Mouse (Mus musculus) lung, embryonic 14.5 days (tissue): ENCODE measurements around the gene 9330182L06Rik. TPM values are rescaled to one million over a fixed set of nuclear protein-coding genes. Genes with fewer than 3 reads are reported as not detected.

Experiments used
- ATAC-seq: fragments of 200-750 bp; cut with Nextera tagmentation; 2 replicates; pipeline ENCODE4 v1.8.0; 2017; ENCODE audit warnings: mild to moderate bottlenecking, moderate TSS enrichment, moderate library complexity; ENCODE audit not compliant: insufficient read depth
- DNase-seq: peaks from one replicate; pipeline ENCODE4 v3.0.0-alpha.2; 2015
- H3K27ac ChIP-seq: fragments of 300-500 bp; sonication (generic); 2 replicates; pipeline ENCODE4 v1.5.1; 2014; ENCODE audit warnings: low read depth, mild to moderate bottlenecking, moderate library complexity
- H3K27me3 ChIP-seq: fragments of 300-500 bp; sonication (generic); 2 replicates; pipeline ENCODE4 v1.6.1; 2014; ENCODE audit warnings: low read length, control low read depth; ENCODE audit not compliant: insufficient read depth
- H3K36me3 ChIP-seq: fragments of 300-500 bp; sonication (generic); 2 replicates; pipeline ENCODE4 v1.6.1; 2014; ENCODE audit warnings: control low read depth; ENCODE audit not compliant: insufficient read depth
- H3K4me1 ChIP-seq: fragments of 300-500 bp; sonication (generic); 2 replicates; pipeline ENCODE4 v1.6.1; 2014; ENCODE audit warnings: antibody characterized with exemption, control low read depth; ENCODE audit not compliant: insufficient read depth
- H3K4me2 ChIP-seq: fragments of 300-500 bp; sonication (generic); 2 replicates; pipeline ENCODE4 v1.6.1; 2014; ENCODE audit warnings: mild to moderate bottlenecking
- H3K4me3 ChIP-seq: fragments of 300-500 bp; sonication (generic); 2 replicates; pipeline ENCODE4 v1.5.1; 2014; ENCODE audit warnings: low read depth, low read length
- H3K9ac ChIP-seq: fragments of 300-500 bp; sonication (generic); 2 replicates; pipeline ENCODE4 v1.6.1; 2014
- H3K9me3 ChIP-seq: fragments of 300-500 bp; sonication (generic); 2 replicates; pipeline ENCODE4 v1.6.1; 2016; ENCODE audit warnings: low read depth, low read length, control low read depth
- CTCF ChIP-seq: IDR thresholded peaks from 2 replicates; pipeline ENCODE4 v1.5.1; 2016; ENCODE audit warnings: antibody characterized with exemption, low read depth
- WGBS: fragments of 180-500 bp; shearing (Covaris S2); extraction: QIAGEN DNeasy Blood & Tissue Kit; methylation state at CpG from one replicate; pipeline ENCODE4 v1.1.7; 2014; 5-methylcytosine and 5-hydroxymethylcytosine counted together
- polyA plus RNA-seq: library from polyadenylated mRNA; unstranded; fragments of >200 nt; fragmentation: Nextera tagmentation; extraction: Ambion mirVana; gene quantifications from 2 replicates; pipeline ENCODE4 v1.2.1, GENCODE M21; 2014

9330182L06Rik gene
- polyA plus RNA-seq, 1 experiment from 2014 or later: 2.0 TPM

DNA sequence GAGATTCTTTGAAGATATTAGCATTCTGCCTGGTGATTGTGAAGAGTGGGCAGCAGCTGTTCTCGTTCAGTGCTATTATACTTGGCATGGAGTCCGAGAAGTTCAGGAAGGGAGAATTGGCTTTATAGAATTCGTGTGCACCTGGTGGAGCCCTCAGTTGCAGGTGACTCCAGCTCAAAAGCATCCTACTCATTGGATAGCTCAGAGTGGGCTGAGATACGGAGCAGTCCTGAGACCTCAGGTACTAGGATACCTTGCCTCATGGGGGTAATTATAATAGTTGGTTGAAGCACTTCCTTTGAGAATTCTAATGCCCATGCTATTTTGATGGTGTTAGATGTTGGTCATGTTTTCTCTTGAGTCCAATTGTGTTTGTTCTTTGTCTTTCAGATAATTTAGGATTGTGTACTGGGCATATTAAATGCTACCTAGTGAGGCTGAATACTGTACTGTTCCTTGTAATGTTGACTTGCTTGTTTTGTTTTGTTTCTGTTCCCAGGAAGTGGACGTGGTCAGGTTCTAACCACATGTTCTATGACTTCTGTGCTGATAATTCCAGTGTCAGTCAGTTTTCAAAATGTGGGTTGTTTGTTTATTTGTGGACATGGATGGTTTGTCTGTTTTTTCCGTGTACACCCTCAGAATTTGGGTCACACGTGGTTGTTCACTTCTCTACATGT lies 96.2 kb downstream of the 9330182L06Rik start:
- H3K27me3 ChIP-seq: no peaks in the 10 kb centered on the region
- no peaks in the 10 kb centered on the region for H3K9me3 ChIP-seq
- H3K4me3 ChIP-seq: no peak overlapping the region
- H3K27ac ChIP-seq: no peak overlapping the region
- TF ChIP-seq CTCF: no peak
- H3K4me2 ChIP-seq: no peak overlapping the region
- ATAC-seq (no peak), DNase-seq (no peak)
- no peaks in the 10 kb centered on the region for H3K36me3 ChIP-seq
- no peaks in the 10 kb centered on the region for H3K4me1 ChIP-seq
- H3K9ac ChIP-seq: no peak overlapping the region
- 72% methylated on average over 7 of the region's 7 CpGs for WGBS

DNA sequence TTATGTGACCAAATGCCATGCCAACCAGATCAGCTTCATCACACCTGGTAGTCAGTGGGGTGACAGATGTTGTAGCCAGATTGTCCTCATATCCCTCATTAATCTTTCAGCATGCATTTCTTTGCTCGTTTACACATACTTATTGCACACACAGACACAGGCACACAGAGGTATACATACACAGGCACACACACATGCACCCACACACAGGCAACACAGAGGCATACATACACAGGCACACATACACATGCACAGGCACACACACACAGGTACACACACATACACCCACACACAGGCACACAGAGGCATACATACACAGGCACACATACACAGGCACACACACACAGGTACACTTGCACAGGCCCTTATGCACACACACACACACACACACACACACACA lies 99.0 kb downstream of the 9330182L06Rik start:
- Histone ChIP-seq H3K9ac (no peak overlapping the region), H3K9me3 (no peaks in the 10 kb centered on the region), H3K27ac (no peak overlapping the region), H3K4me1 (no peaks in the 10 kb centered on the region), H3K27me3 (no peaks in the 10 kb centered on the region), H3K36me3 (no peaks in the 10 kb centered on the region), H3K4me2 (no peak overlapping the region), H3K4me3 (no peak overlapping the region)
- DNase-seq (no peak), ATAC-seq (no peak)
- WGBS: 56% methylated on average over 1 of the region's 1 CpGs
- TF ChIP-seq CTCF: no peak

GRCm38 (mm10) chr5:9367920-9368692 lies 102.2 kb downstream of the 9330182L06Rik start:
- TF ChIP-seq CTCF: no peak
- WGBS: 60% methylated on average over 11 of the region's 11 CpGs
- Histone ChIP-seq H3K4me2 (no peak overlapping the region), H3K36me3 (no peaks in the 10 kb centered on the region), H3K27ac (no peak overlapping the region), H3K4me3 (no peak overlapping the region), H3K9me3 (no peaks in the 10 kb centered on the region), H3K27me3 (no peaks in the 10 kb centered on the region), H3K9ac (no peak overlapping the region), H3K4me1 (no peaks in the 10 kb centered on the region)
- ATAC-seq (no peak), DNase-seq (no peak)

DNA sequence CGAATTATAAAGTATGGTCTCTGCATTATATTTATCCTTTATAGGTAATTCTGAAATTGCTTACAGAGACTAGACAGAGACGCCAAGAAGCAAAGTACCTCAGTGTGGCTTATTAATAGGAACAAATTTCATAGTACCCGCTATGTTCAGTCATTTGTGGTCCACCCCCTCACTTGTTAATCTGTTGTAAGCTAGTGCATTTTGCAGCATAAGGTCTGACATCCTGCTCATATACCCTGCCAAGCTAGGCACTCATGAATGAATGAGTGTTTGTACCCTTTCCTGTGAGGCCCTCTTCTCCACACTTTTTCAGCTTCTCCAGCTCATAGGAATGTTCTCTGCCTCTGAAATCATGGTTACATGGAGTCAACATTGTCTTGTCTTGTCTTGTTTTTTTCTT lies 105.2 kb downstream of the 9330182L06Rik start:
- no peak for TF ChIP-seq CTCF
- H3K4me2 ChIP-seq: no peak overlapping the region
- DNase-seq (no peak), ATAC-seq (no peak)
- no peak overlapping the region for H3K4me3 ChIP-seq
- H3K27me3 ChIP-seq: no peaks in the 10 kb centered on the region
- H3K27ac ChIP-seq: no peak overlapping the region
- WGBS: 87% methylated on average over 3 of the region's 3 CpGs
- H3K9ac ChIP-seq: no peak overlapping the region
- no peaks in the 10 kb centered on the region for H3K4me1 ChIP-seq
- H3K36me3 ChIP-seq: no peaks in the 10 kb centered on the region
- H3K9me3 ChIP-seq: no peaks in the 10 kb centered on the region

- H3K9me3 ChIP-seq: no peaks in the 10 kb centered on the region
- no peak overlapping the region for H3K4me2 ChIP-seq
- H3K4me3 ChIP-seq: no peak overlapping the region
- H3K27me3 ChIP-seq: no peaks in the 10 kb centered on the region
- TF ChIP-seq CTCF: no peak
- ATAC-seq (no peak), DNase-seq (no peak)
- 71% methylated on average over 4 of the region's 4 CpGs for WGBS
- no peak overlapping the region for H3K9ac ChIP-seq
- H3K27ac ChIP-seq: no peak overlapping the region
- H3K4me1 ChIP-seq: no peaks in the 10 kb centered on the region
- H3K36me3 ChIP-seq: no peaks in the 10 kb centered on the region
These were observed 107.4 kb downstream of the 9330182L06Rik start for GRCm38 (mm10) chr5:9373341-9373740.

GRCm38 (mm10) chr5:9389968-9390367 lies 124.0 kb downstream of the 9330182L06Rik start:
- Histone ChIP-seq H3K9me3 (no peaks in the 10 kb centered on the region), H3K36me3 (no peaks in the 10 kb centered on the region), H3K9ac (no peak overlapping the region), H3K27me3 (no peaks in the 10 kb centered on the region), H3K4me1 (no peaks in the 10 kb centered on the region), H3K4me3 (no peak overlapping the region), H3K4me2 (no peak overlapping the region), H3K27ac (no peak overlapping the region)
- no peak for TF ChIP-seq CTCF
- ATAC-seq (no peak), DNase-seq (no peak)
- WGBS: 73% methylated on average over 7 of the region's 7 CpGs

- Histone ChIP-seq H3K36me3 (no peaks in the 10 kb centered on the region), H3K4me2 (no peak overlapping the region), H3K4me1 (no peaks in the 10 kb centered on the region), H3K4me3 (no peak overlapping the region), H3K9me3 (no peaks in the 10 kb centered on the region), H3K9ac (no peak overlapping the region), H3K27ac (no peak overlapping the region), H3K27me3 (no peaks in the 10 kb centered on the region)
- WGBS: 48% methylated on average over 1 of the region's 1 CpGs
- TF ChIP-seq CTCF: no peak
- ATAC-seq (peak; percentile 44; the same call in 1 of the 2 replicates), DNase-seq (peak; percentile 5)
These were observed 126.0 kb downstream of the 9330182L06Rik start for GRCm38 (mm10) chr5:9391858-9392393.
